Mouse (Mus musculus): Measurements from ENCODE around the gene Lats2. TPM values are rescaled to one million over a fixed set of nuclear protein-coding genes. Genes with fewer than 3 reads are reported as not detected.

The Lats2 gene
- polyA plus RNA-seq, 1 experiment from 2014 or later: 10.9 TPM

GRCm38 (mm10) chr14:57745291-57745969 is 12.8 kb downstream of the Lats2 start:
- Histone ChIP-seq H3K4me3 (ENCODE audit: low read depth, low read length) (peak overlapping the region; percentile 96), H3K4me1 (replicated peaks; ENCODE audit: control insufficient read depth, insufficient read depth) (0 out of 2 replicates have a peak, but pooled peaks cover 3% of the 10 kb centered on the region), H3K27ac (replicated peaks) (peak overlapping the region; percentile 97), H3K36me3 (ENCODE audit: control insufficient read depth, insufficient read depth, low read length) (no peaks in the 10 kb centered on the region), H3K9ac (ENCODE audit: low read length) (peak overlapping the region; percentile 97), H3K27me3 (ENCODE audit: control insufficient read depth, insufficient read depth, low read length) (no peaks in the 10 kb centered on the region), H3K4me2 (replicated peaks; ENCODE audit: low read depth) (peak overlapping the region; percentile 71), H3K9me3 (ENCODE audit: control insufficient read depth, low read length) (no peaks in the 10 kb centered on the region)
- under 1% methylated on average over 46 of the region's 103 CpGs for WGBS
- DNase-seq (ENCODE audit: low spot score) (peak; percentile 61), ATAC-seq (ENCODE audit: low FRiP score, low TSS enrichment) (peak; percentile 74)
- no peak for TF ChIP-seq EP300 (optimal IDR thresholded peaks at IDR 0.05)
- TF ChIP-seq CTCF (IDR thresholded peaks at IDR 0.05; ENCODE audit: low read depth): no peak

DNA sequence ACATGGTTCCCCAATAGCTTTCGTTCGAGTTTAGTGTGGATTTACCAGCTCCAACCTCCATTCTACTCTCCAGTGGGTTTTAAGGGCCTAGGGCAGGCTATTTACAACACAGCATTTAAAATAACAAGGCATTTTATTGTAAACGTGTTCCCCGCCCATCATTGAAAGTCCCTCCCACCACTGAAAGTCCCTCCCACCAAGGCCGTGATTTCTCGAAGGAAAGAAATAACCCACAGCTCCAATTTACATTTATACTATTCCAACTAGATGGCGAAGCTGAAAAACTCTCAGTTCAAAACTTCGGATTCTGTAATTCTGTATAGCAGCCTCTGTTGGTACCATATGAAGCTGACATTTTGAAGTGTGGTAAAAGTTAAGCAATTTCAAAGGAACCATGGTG is 13.6 kb downstream of the Lats2 start:
- TF ChIP-seq EP300 (optimal IDR thresholded peaks at IDR 0.05) (no peak), CTCF (IDR thresholded peaks at IDR 0.05; ENCODE audit: low read depth) (no peak)
- peak overlapping the region; percentile 96 for H3K4me3 ChIP-seq (ENCODE audit: low read depth, low read length)
- H3K4me2 ChIP-seq (replicated peaks; ENCODE audit: low read depth): peak overlapping the region; percentile 71
- H3K27me3 ChIP-seq (ENCODE audit: control insufficient read depth, insufficient read depth, low read length): no peaks in the 10 kb centered on the region
- H3K9me3 ChIP-seq (ENCODE audit: control insufficient read depth, low read length): no peaks in the 10 kb centered on the region
- H3K27ac ChIP-seq (replicated peaks): no peak overlapping the region
- 0 out of 2 replicates have a peak, but pooled peaks cover 3% of the 10 kb centered on the region for H3K4me1 ChIP-seq (replicated peaks; ENCODE audit: control insufficient read depth, insufficient read depth)
- H3K9ac ChIP-seq (ENCODE audit: low read length): peak overlapping the region; percentile 97; the same call in 1 of the 2 replicates
- no peak for ATAC-seq (ENCODE audit: low FRiP score, low TSS enrichment)
- DNase-seq (ENCODE audit: low spot score): peak; percentile 39
- no peaks in the 10 kb centered on the region for H3K36me3 ChIP-seq (ENCODE audit: control insufficient read depth, insufficient read depth, low read length)
- WGBS: 2% methylated on average over 8 of the region's 8 CpGs

GRCm38 (mm10) chr14:57740651-57741050 is 17.5 kb downstream of the Lats2 start:
- DNase-seq (ENCODE audit: low spot score): no peak
- WGBS: 74% methylated on average over 8 of the region's 8 CpGs
- Histone ChIP-seq H3K4me2 (replicated peaks; ENCODE audit: low read depth) (no peak overlapping the region), H3K27ac (replicated peaks) (no peak overlapping the region), H3K27me3 (ENCODE audit: control insufficient read depth, insufficient read depth, low read length) (no peaks in the 10 kb centered on the region), H3K36me3 (ENCODE audit: control insufficient read depth, insufficient read depth, low read length) (no peaks in the 10 kb centered on the region), H3K9me3 (ENCODE audit: control insufficient read depth, low read length) (no peaks in the 10 kb centered on the region), H3K4me3 (ENCODE audit: low read depth, low read length) (no peak overlapping the region), H3K4me1 (replicated peaks; ENCODE audit: control insufficient read depth, insufficient read depth) (0 out of 2 replicates have a peak, but pooled peaks cover 3% of the 10 kb centered on the region), H3K9ac (ENCODE audit: low read length) (no peak overlapping the region)
- ATAC-seq (ENCODE audit: low FRiP score, low TSS enrichment): no peak
- no peak for TF ChIP-seq CTCF (IDR thresholded peaks at IDR 0.05; ENCODE audit: low read depth)
- no peak for TF ChIP-seq EP300 (optimal IDR thresholded peaks at IDR 0.05)

GRCm38 (mm10) chr14:57737089-57737488 is 21.1 kb downstream of the Lats2 start:
- Histone ChIP-seq H3K27me3 (ENCODE audit: control insufficient read depth, insufficient read depth, low read length) (no peaks in the 10 kb centered on the region), H3K4me3 (ENCODE audit: low read depth, low read length) (no peak overlapping the region), H3K9ac (ENCODE audit: low read length) (no peak overlapping the region), H3K27ac (replicated peaks) (no peak overlapping the region), H3K4me2 (replicated peaks; ENCODE audit: low read depth) (no peak overlapping the region), H3K9me3 (ENCODE audit: control insufficient read depth, low read length) (no peaks in the 10 kb centered on the region), H3K36me3 (ENCODE audit: control insufficient read depth, insufficient read depth, low read length) (0 out of 2 replicates have a peak, but pooled peaks cover 2% of the 10 kb centered on the region), H3K4me1 (replicated peaks; ENCODE audit: control insufficient read depth, insufficient read depth) (no peaks in the 10 kb centered on the region)
- no peak for TF ChIP-seq CTCF (IDR thresholded peaks at IDR 0.05; ENCODE audit: low read depth)
- no peak for TF ChIP-seq EP300 (optimal IDR thresholded peaks at IDR 0.05)
- no peak for ATAC-seq (ENCODE audit: low FRiP score, low TSS enrichment)
- no peak for DNase-seq (ENCODE audit: low spot score)

DNA sequence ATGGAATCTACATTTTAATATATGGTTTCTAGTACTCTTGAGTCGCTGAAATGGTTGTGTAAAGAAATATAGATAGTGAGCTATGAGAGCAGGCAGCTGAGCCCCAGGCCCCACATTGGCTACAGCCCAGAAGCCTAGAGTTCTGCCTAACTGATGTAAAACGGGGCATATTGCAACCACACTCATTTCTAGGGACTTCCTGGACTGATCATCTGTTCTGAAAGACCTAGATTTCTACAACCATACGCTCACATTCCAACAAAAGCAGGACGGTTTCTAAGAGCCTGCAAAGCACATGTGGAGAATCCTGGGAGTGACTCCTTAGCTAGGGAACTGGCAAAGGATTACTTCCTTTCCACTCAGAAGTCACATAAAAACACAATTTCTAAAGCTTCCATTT is 22.0 kb downstream of the Lats2 start:
- Histone ChIP-seq H3K27ac (replicated peaks) (no peak overlapping the region), H3K27me3 (ENCODE audit: control insufficient read depth, insufficient read depth, low read length) (no peaks in the 10 kb centered on the region), H3K36me3 (ENCODE audit: control insufficient read depth, insufficient read depth, low read length) (0 out of 2 replicates have a peak, but pooled peaks cover 2% of the 10 kb centered on the region), H3K4me1 (replicated peaks; ENCODE audit: control insufficient read depth, insufficient read depth) (no peaks in the 10 kb centered on the region; the same call in none of the 2 replicates), H3K9ac (ENCODE audit: low read length) (no peak overlapping the region), H3K4me2 (replicated peaks; ENCODE audit: low read depth) (no peak overlapping the region), H3K9me3 (ENCODE audit: control insufficient read depth, low read length) (no peaks in the 10 kb centered on the region), H3K4me3 (ENCODE audit: low read depth, low read length) (no peak overlapping the region)
- WGBS: 40% methylated on average over 4 of the region's 4 CpGs
- DNase-seq (ENCODE audit: low spot score): no peak
- TF ChIP-seq EP300 (optimal IDR thresholded peaks at IDR 0.05) (no peak), CTCF (IDR thresholded peaks at IDR 0.05; ENCODE audit: low read depth) (no peak)
- ATAC-seq (ENCODE audit: low FRiP score, low TSS enrichment): no peak

GRCm38 (mm10) chr14:57732668-57733293 is 25.4 kb downstream of the Lats2 start:
- WGBS: 67% methylated on average over 6 of the region's 6 CpGs
- Histone ChIP-seq H3K27ac (replicated peaks) (no peak overlapping the region), H3K4me2 (replicated peaks; ENCODE audit: low read depth) (no peak overlapping the region), H3K36me3 (ENCODE audit: control insufficient read depth, insufficient read depth, low read length) (0 out of 2 replicates have a peak, but pooled peaks cover 2% of the 10 kb centered on the region), H3K4me3 (ENCODE audit: low read depth, low read length) (no peak overlapping the region), H3K27me3 (ENCODE audit: control insufficient read depth, insufficient read depth, low read length) (no peaks in the 10 kb centered on the region), H3K4me1 (replicated peaks; ENCODE audit: control insufficient read depth, insufficient read depth) (peaks cover 9% of the 10 kb centered on the region), H3K9me3 (ENCODE audit: control insufficient read depth, low read length) (no peaks in the 10 kb centered on the region), H3K9ac (ENCODE audit: low read length) (no peak overlapping the region)
- ATAC-seq (ENCODE audit: low FRiP score, low TSS enrichment): no peak
- DNase-seq (ENCODE audit: low spot score): no peak
- TF ChIP-seq EP300 (optimal IDR thresholded peaks at IDR 0.05): no peak
- no peak for TF ChIP-seq CTCF (IDR thresholded peaks at IDR 0.05; ENCODE audit: low read depth)

All from stomach, postnatal 0 days (tissue).